Mouse (Mus musculus): ENCODE data around the gene Jarid2. TPM values are rescaled to one million over a fixed set of nuclear protein-coding genes. Genes with fewer than 3 reads are reported as not detected.

Gene Jarid2
- total and polyA plus RNA-seq, 3 experiments, result 7.3 to 24.5 (median 20.2) TPM

DNA sequence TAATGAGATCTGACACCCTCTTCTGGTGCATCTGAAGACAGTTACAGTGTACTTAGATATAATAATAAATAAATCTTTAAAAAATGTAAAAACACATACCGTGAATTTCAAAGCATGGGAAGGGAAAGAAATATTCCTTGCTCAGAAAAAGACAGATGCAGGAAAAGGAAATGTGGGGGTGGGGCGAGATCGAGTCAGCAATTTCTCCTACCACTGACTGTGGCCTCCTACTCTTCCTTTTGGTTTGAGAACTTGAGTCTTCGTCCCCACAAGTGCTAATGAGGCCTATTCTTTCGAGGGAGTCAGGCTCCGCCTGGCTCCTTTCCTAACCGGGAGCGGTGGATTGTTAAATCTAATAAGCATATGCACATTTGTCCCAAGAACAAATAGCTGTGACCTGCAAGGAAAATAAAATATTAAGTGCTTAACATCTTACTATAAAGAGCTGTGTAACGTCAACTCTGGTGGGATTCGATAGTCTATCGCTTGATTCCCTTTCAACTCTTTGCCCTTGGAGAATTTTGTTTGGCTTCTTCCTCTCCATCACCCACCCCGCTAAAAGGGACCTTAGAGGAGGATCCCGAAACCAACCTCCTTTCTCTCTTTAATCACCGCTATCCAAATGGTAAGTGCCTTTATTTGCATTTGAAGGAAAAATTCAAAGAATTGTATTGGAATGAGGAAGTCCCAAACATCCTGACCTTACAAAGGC is 24.1 kb upstream of the Jarid2 start:
- intact Hi-C loops (cut with DNase I), result no loop called here
- no peak overlapping the region for H3K27ac ChIP-seq
- 62% methylated on average over 14 of the region's 14 CpGs for WGBS
- no peak for DNase-seq
- H3K27me3 ChIP-seq (ENCODE audit: control insufficient read depth, insufficient read depth, low read length), result no peaks in the 10 kb centered on the region
- no peaks in the 10 kb centered on the region for H3K36me3 ChIP-seq (ENCODE audit: control insufficient read depth, insufficient read depth, low read length)
- no peaks in the 10 kb centered on the region for H3K4me1 ChIP-seq (ENCODE audit: control insufficient read depth, insufficient read depth, low read length)
- TF ChIP-seq POLR2A (IDR thresholded peaks at IDR 0.05; ENCODE audit: insufficient read depth, low read depth, low read length) (no peak), EP300 (IDR thresholded peaks at IDR 0.05; ENCODE audit: insufficient read depth, low read depth, low read length) (no peak), CTCF (IDR thresholded peaks at IDR 0.05) (no peak)
- no peak overlapping the region for H3K9ac ChIP-seq (ENCODE audit: low read depth, low read length)
- no peaks in the 10 kb centered on the region for H3K79me2 ChIP-seq (replicated peaks; ENCODE audit: control insufficient read depth, insufficient read depth, low read length)
- no peak overlapping the region for H3K4me3 ChIP-seq

GRCm38 (mm10) chr13:44705743-44706044 is 23.6 kb upstream of the Jarid2 start:
- TF ChIP-seq CTCF (IDR thresholded peaks at IDR 0.05) (no peak), POLR2A (IDR thresholded peaks at IDR 0.05; ENCODE audit: insufficient read depth, low read depth, low read length) (no peak), EP300 (IDR thresholded peaks at IDR 0.05; ENCODE audit: insufficient read depth, low read depth, low read length) (no peak)
- 89% methylated on average over 7 of the region's 7 CpGs for WGBS
- intact Hi-C loops (cut with DNase I), result no loop called here
- Histone ChIP-seq H3K9ac (ENCODE audit: low read depth, low read length) (no peak overlapping the region), H3K4me3 (no peak overlapping the region), H3K27me3 (ENCODE audit: control insufficient read depth, insufficient read depth, low read length) (no peaks in the 10 kb centered on the region), H3K79me2 (replicated peaks; ENCODE audit: control insufficient read depth, insufficient read depth, low read length) (no peaks in the 10 kb centered on the region), H3K36me3 (ENCODE audit: control insufficient read depth, insufficient read depth, low read length) (no peaks in the 10 kb centered on the region), H3K4me1 (ENCODE audit: control insufficient read depth, insufficient read depth, low read length) (no peaks in the 10 kb centered on the region), H3K27ac (no peak overlapping the region)
- no peak for DNase-seq

GRCm38 (mm10) chr13:44706206-44706915 is 22.9 kb upstream of the Jarid2 start:
- intact Hi-C loops (cut with DNase I), result no loop called here
- WGBS, result 89% methylated on average over 10 of the region's 10 CpGs

DNA sequence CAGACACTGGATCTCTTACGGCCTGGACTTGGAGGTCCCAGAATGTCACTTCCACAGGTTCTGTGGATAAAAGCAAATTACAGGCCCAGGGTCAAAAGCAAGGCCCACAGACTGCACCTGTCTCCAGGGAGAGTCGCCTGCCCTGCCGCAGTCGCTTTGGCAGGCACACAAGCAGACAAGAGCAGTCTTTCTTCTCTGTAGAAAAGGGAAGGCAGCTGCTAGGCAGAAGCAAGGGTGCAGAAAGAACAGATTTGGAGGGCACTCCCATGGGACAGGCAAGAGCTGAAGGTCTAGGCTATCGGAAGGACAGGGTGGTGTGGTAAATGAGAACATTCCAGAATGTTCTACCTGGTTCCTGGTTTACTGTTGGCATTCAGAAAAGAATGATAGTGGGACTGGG is 22.1 kb upstream of the Jarid2 start:
- H3K9ac ChIP-seq (ENCODE audit: low read depth, low read length), result no peak overlapping the region
- H3K79me2 ChIP-seq (replicated peaks; ENCODE audit: control insufficient read depth, insufficient read depth, low read length), result no peaks in the 10 kb centered on the region
- no peaks in the 10 kb centered on the region for H3K36me3 ChIP-seq (ENCODE audit: control insufficient read depth, insufficient read depth, low read length)
- no peak overlapping the region for H3K4me3 ChIP-seq
- intact Hi-C loops (cut with DNase I), result no loop called here
- H3K4me1 ChIP-seq (ENCODE audit: control insufficient read depth, insufficient read depth, low read length), result no peaks in the 10 kb centered on the region
- H3K27me3 ChIP-seq (ENCODE audit: control insufficient read depth, insufficient read depth, low read length), result no peaks in the 10 kb centered on the region
- no peak for DNase-seq
- 86% methylated on average over 5 of the region's 5 CpGs for WGBS
- no peak overlapping the region for H3K27ac ChIP-seq
- no peak for TF ChIP-seq EP300 (IDR thresholded peaks at IDR 0.05; ENCODE audit: insufficient read depth, low read depth, low read length)
- TF ChIP-seq CTCF (IDR thresholded peaks at IDR 0.05), result no peak
- TF ChIP-seq POLR2A (IDR thresholded peaks at IDR 0.05; ENCODE audit: insufficient read depth, low read depth, low read length), result no peak

More at GRCm38 (mm10) chr13:44706206-44706915, 22.9 kb upstream of the Jarid2 start:
- no peak overlapping the region for H3K27ac ChIP-seq
- no peaks in the 10 kb centered on the region for H3K4me1 ChIP-seq (ENCODE audit: control insufficient read depth, insufficient read depth, low read length)
- TF ChIP-seq POLR2A (IDR thresholded peaks at IDR 0.05; ENCODE audit: insufficient read depth, low read depth, low read length) (no peak), CTCF (IDR thresholded peaks at IDR 0.05) (no peak), EP300 (IDR thresholded peaks at IDR 0.05; ENCODE audit: insufficient read depth, low read depth, low read length) (no peak)
- H3K9ac ChIP-seq (ENCODE audit: low read depth, low read length), result no peak overlapping the region
- H3K27me3 ChIP-seq (ENCODE audit: control insufficient read depth, insufficient read depth, low read length), result no peaks in the 10 kb centered on the region
- no peaks in the 10 kb centered on the region for H3K36me3 ChIP-seq (ENCODE audit: control insufficient read depth, insufficient read depth, low read length)
- no peak overlapping the region for H3K4me3 ChIP-seq
- DNase-seq, result no peak
- H3K79me2 ChIP-seq (replicated peaks; ENCODE audit: control insufficient read depth, insufficient read depth, low read length), result no peaks in the 10 kb centered on the region

- DNase-seq, result no peak
- Histone ChIP-seq H3K79me2 (replicated peaks; ENCODE audit: control insufficient read depth, insufficient read depth, low read length) (no peaks in the 10 kb centered on the region), H3K27me3 (ENCODE audit: control insufficient read depth, insufficient read depth, low read length) (no peaks in the 10 kb centered on the region), H3K4me1 (ENCODE audit: control insufficient read depth, insufficient read depth, low read length) (no peaks in the 10 kb centered on the region), H3K4me3 (no peak overlapping the region), H3K36me3 (ENCODE audit: control insufficient read depth, insufficient read depth, low read length) (no peaks in the 10 kb centered on the region), H3K9ac (ENCODE audit: low read depth, low read length) (no peak overlapping the region), H3K27ac (no peak overlapping the region)
- intact Hi-C loops (cut with DNase I), result no loop called here
- no peak for TF ChIP-seq POLR2A (IDR thresholded peaks at IDR 0.05; ENCODE audit: insufficient read depth, low read depth, low read length)
- TF ChIP-seq CTCF (IDR thresholded peaks at IDR 0.05), result no peak
- TF ChIP-seq EP300 (IDR thresholded peaks at IDR 0.05; ENCODE audit: insufficient read depth, low read depth, low read length), result no peak
- WGBS, result 92% methylated on average over 14 of the region's 14 CpGs
These were observed 20.8 kb upstream of the Jarid2 start for GRCm38 (mm10) chr13:44708336-44709017.

Data from heart, adult 2 months (tissue).